Mouse (Mus musculus): Measurements from ENCODE around the gene C2.
"Not testable (repeated sequence)": the region's sequence is repeated elsewhere in the genome, so short reads cannot be mapped to it uniquely, and the experiment has no call there.

Gene C2

DNA sequence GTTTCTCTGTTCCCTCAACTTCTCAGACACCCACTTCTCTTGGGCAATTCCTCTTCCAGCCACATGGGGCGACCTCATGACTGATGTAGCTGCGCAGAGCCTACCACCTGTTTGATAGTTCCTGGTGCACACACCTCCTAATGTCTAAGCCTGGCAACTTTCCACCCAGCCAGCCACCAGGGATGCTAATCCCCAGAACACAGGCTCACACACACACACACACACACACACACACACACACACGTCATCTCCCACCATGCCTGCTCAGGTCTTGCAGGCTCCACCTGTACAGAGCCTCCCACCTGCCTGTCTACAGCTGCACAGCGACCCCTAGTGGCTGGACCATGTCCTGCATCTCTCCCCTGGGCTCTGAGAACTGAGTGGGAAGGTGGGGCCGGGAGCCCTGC is 13.9 kb upstream of the C2 start:
- DNase-seq (ENCODE audit: low read depth, low spot score), result peak; percentile 90

DNA sequence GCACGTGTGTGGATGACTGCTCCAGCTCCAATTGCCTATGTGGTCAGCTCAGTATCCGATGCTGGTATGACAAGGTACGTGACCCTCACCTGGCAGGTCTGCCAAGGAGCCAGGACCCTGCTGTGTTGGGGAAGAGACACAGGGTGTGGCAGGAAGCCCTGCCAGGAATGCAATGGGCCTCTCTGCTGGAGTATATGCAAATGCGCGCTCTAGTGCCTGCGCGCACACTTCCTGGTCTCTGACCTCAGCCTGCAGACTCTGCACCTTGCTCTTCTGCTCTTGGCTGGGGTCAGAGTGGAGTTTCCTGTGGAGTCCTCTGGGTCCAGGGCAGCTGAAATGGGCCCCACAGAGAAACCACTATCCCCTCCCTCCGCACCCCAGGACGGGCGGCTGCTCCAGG is 12.9 kb upstream of the C2 start:
- DNase-seq (ENCODE audit: low read depth, low spot score), result no peak

DNA sequence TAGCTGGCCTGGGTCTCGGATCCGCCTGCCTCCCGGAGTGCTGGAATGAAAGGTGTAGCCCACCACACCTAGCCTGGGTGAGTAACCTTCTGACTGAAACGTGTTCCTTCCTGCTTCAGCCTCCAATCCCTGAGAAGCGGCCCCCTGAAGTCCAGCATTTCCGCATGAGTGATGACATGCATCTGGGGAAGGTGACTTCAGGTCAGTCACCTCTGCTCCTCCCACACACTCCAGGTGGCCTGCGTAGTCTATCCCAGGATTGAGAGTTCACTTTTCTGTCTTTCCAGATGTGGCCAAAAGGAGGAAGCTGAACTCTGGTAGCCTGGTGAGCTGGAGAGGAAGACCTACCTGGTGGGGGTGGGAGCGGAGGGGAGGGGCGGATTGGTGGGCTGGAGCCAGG is 4.8 kb upstream of the C2 start:
- no peak for DNase-seq (ENCODE audit: low read depth, low spot score)

DNA sequence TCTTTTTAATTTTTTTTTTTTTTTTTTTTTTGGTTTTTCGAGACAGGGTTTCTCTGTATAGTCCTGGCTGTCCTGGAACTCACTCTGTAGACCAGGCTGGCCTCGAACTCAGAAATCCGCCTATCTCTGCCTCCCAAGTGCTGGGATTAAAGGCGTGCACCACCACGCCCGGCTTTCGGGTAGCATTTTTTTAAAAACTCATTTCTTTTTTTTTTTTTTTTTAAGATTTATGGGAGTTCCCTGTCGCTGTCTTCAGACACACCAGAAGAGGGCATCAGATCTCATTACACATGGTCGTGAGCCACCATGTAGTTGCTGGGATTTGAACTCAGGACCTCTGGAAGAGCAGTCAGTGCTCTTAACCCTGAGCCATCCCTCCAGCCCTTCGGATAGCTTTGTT is 3.9 kb upstream of the C2 start:
- DNase-seq (ENCODE audit: low read depth, low spot score), result not testable (repeated sequence)

DNA sequence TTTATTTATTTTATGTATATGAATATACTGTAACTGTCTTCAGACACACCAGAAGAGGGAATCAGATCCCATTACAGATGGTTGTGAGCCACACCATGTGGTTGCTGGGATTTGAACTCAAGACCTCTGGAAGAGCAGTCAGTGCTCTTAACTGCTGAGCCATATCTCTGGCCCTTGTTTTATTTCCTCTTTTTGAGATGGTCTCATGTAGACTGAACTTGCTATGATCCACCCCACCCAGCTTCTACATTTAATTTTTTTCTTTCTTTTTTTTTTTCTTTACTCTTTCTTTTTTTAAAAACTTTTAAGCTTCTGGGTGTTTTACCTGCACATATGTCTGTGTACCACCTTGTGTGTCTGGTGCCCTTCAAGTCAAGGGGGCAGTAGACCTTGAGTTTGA is 2.8 kb upstream of the C2 start:
- DNase-seq (ENCODE audit: low read depth, low spot score), result not testable (repeated sequence)

DNA sequence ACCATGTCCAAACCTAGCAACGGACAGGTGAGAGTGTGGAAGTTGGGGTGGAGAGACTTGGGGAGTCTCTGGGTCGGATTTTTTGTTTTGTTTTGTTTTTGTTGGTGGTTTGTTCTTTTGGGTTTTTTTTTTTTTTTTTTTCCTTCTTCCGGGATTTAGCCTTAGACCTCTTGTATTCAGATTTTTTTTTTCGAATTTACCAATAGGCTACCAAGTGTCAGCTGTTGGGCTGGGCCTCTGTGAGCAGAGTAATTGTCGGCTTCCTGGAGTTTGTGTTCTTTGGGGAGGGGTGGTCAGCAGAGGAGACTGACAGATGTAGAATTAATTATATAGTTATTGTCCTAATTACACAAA is 1.8 kb upstream of the C2 start:
- peak; percentile 73 for DNase-seq (ENCODE audit: low read depth, low spot score)

DNA sequence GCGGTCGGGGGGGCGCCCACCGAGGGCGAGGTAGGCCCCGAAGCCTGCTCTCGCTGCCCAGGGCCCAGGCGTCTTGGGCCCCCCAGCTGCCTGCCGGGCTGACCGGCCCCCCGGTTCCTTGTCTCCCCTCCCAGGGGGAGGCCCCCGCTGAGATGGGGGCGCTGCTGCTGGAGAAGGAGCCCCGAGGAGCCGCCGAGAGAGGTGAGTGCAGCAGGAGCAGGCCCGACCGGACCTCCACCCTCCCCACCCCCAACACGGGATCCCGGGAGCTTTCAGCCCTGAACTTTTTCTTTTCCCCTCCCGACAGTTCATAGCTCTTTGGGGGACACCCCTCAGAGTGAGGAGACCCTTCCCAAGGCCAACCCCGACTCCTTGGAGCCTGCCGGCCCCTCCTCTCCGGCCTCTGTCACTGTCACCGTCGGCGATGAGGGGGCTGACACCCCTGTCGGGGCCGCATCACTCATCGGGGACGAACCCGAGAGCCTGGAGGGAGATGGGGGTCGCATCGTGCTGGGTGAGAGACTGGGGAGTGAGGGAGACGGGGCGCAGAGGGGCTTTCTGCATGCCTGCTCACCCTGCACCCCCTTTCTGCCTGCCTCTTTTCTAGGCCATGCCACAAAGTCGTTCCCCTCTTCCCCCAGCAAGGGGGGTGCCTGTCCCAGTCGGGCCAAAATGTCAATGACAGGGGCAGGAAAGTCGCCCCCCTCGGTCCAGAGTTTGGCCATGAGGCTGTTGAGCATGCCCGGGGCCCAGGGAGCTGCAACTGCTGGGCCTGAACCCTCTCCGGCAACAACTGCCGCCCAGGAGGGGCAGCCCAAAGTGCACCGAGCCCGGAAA is 1.2 kb upstream of the C2 start:
- DNase-seq (ENCODE audit: low read depth, low spot score), result peak; percentile 55

DNA sequence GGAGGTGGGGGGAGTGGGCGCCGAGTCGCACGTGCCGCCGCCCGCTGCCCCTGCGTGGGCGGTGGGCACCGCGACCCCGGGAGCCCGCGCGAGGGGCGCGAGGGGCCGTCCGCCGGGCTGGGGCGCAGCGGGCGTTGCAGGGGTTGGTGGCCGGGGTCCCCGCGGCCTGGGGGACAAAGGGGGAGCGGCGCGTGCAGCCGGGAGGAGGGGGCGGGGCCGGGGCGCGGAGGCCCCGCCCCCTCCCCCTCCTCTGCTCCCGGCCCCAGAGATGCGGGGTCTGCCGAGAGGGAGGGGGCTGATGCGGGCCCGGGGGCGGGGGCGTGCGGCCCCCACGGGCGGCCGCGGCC is 614 bp upstream of the C2 start:
- no peak for DNase-seq (ENCODE audit: low read depth, low spot score)

DNA sequence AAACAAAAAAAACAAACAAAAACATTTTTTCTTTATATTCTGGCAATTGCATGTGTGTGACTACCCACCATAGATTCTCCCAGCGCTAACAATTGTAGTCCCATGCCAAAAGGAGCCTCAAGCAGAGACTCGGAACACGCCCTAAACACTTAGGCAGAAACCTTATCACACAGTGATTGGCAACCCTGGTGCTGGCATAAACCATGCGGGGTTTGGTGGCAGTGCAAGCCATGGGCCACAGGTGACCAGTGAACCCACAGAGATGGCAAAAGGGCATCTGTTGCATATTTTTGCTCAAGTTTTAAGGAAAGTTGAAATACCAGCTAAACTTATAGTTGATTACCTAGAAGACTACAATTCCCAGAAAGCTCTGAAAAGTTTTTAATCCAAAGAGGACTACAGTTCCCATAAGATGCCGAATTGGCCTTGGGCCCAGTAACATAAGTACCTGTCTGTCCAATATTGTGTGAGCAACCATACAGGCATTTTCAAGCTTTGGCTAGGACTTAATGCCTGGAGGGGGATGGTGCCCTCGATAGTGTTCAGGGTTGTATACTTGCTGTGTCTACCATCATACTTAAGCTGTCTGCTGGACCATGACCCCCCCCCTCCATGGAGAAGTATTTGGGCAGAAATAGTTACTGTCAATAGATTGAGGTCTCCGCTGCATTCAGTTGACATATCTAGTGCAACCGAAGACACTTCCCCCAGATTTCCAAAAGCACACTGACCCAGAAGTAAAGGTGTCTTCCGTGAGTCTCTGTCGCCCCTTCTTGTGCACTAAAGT is 499 bp downstream of the C2 start:
- DNase-seq (ENCODE audit: low read depth, low spot score), result no peak

DNA sequence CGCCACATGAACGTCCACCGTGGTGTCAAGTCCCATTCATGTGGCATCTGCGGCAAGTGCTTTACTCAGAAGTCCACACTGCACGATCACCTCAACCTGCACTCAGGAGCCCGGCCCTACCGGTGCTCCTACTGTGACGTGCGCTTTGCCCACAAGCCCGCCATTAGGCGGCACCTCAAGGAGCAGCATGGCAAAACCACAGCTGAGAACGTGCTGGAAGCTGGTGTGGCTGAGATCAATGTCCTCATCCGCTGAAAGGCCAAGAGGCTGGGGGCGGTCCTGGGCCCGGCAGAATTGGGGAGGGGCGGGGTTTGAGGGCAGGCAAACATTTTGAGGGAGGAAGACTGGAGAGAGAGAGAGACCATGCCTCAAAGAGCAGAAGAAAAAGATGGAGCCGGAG is 1.7 kb downstream of the C2 start:
- DNase-seq (ENCODE audit: low read depth, low spot score), result peak; percentile 87

DNA sequence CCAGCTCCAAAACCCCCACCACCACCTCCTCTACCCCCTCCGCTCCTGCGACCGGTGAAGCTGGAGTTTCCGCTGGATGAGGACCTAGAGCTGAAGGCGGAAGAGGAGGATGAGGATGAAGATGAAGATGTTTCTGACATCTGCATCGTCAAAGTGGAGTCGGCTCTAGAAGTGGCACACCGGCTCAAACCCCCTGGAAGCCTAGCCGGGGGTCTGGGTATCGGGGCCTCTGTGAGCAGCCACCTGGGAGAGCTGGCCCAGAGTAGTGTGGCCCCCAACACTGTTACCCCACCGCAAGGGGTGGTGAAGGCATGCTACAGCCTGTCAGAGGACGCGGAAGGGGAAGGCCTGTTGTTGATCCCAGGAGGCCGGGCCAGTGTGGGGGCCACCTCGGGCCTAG is 2.3 kb downstream of the C2 start:
- DNase-seq (ENCODE audit: low read depth, low spot score), result no peak

DNA sequence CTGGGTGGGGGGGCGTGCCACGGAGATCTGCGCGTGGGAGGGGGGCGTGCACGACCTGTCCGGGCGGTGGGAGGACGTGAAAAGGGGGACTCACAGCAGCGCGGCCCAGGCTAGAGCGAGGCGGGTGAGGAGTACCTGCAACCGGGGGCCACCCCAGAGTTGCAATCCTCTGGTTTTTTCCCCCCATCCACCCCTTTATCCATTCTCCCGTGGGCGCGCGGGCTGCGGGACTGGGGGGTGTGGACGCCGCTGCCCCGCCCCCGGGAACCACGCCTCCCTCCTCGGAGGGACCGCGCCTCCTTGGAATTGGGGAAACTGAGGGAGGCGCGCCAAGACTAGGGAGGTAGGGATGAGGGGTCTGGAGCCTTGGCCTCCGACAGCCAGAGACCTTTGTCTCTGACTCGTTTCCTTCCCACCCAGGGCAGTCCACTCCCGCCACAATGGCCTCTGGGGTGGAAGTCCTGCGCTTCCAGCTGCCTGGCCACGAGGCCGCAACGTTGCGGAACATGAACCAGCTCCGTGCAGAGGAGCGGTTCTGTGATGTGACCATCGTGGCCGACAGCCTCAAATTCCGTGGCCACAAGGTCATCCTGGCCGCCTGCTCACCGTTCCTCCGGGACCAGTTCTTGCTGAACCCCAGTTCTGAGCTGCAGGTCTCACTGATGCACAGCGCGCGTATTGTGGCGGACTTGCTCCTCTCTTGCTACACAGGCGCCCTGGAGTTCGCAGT is 3.1 kb downstream of the C2 start:
- no peak for DNase-seq (ENCODE audit: low read depth, low spot score)

DNA sequence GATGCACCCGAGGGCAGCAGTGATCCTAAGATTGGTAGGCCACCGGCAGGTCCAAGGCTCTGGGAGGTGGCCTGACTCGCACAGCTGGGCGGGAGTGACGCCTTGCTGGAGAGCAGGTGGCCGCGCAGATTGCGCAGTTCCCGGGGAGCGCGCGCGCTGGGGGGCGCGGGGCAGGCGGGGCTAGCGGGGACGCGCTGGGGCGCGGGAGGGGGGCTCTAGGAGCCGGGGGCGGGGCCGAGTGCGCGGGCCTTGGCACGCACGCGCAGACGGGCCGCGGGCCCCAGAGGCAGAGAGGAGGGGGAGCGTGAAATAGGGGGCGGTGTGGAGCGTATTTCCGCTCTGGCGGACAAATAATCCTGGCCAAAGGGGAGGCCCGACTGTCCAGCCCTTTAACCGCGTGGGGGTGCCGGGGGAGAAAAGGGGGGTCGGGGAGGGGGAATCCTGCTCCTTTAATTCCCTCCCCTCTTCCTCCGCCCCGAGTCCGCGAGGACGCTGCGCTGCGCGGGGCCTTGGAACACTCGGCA is 3.9 kb downstream of the C2 start:
- DNase-seq (ENCODE audit: low read depth, low spot score), result peak; percentile 91

DNA sequence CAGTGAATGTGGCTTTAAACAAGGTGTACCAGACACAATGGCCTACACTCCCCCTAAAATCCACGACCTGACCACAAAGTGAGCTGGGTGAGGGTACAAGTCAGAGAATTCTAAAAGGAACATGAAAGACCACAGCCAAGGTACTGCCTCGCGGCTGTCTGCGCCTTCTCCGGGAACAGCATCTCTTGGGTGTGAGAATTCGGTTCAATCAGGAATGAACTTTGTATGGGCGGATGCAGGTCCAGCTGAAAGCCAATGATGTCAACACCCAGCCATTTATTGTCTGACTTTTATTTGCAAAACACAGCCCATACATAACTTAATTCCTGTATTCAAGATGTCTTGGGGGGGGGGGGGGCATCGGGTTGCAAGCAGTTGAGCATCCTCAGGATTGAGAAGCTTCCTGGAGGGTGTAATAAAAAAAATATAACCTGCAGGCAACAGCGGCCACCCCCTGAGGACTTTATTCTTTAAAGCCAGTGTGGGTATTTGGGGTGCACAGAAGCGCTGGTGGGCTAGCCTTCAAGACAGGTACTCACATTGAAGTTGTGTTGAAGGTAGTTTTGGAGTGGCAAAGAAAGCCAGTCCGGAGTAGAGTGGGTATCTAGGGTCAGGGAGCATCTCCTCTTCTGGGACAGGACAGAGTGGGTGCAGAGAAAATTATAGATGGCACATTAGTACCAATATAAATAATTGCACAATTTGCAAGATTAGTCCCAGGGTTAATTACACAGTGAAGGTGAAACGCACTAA is 4.8 kb downstream of the C2 start:
- no peak for DNase-seq (ENCODE audit: low read depth, low spot score)

DNA sequence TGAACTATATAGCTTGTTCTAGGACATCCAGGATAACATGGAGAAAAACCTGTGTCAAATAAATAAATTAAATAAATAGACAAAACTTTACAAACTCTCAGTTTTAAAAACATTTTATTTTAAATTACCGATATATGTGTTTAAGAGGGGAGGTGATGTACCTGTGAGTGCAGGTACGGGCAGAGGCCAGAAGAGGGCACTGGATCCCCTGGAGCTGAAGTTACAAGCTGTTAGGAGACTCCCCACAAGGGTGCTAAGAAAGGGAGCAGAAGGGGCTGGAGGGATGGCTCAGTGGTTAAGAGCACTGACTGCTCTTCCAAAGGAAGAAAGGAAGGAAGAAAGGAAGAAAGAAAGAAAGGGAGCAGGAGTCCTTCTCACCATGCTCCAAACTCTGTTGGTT is 6.7 kb downstream of the C2 start:
- no peak for DNase-seq (ENCODE audit: low read depth, low spot score)

DNA sequence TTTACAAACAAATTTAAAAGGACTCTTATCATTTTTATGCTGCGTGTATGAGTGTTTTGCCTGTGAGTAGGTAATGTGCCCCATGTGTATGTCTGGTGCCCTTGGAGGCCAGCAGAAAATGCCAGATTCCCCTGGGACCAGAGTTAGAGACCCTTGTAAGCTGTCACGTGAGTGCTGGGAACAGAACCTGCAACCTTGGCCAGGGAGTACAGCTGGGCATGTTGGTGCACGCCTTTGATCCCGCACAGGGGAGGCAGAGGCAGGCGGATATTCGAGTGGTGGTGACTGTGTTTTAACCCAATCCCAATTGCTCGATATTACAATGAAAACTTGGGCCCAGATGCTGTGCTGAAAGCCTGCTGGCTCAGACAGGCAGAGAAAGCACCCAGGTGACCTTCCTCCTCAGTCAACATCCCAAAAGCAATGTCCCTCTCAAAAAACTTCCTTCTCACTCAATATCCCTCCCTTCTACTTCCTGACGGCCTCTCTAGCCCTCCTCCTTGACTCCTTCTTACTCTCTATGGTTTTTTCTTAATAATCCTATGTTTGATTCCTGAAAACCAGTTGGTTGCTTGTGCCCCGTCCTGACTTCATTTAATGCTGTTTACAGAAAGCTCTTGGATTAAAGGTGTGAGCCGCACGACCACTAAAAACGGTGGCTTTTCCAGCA is 7.9 kb downstream of the C2 start:
- DNase-seq (ENCODE audit: low read depth, low spot score), result no peak

DNA sequence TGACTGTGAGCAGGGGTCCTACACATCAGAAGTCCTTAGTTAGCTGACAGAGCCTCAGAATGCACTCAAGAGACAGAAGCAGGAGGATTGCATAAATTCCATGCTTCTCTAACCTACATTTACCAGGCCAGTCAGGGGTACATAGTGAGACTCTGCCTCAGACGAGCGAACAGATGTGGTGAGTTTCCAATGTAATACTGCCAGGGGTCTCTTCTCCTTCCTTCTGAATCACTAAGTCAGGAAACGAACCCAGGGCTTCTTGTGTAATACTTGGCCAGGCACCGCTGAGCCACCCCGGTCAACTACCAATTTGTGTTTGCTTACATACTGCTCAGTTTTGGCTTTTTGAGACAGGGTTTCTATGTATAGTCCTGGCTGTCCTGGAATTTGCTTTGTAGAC is 10.1 kb downstream of the C2 start:
- DNase-seq (ENCODE audit: low read depth, low spot score), result no peak

DNA sequence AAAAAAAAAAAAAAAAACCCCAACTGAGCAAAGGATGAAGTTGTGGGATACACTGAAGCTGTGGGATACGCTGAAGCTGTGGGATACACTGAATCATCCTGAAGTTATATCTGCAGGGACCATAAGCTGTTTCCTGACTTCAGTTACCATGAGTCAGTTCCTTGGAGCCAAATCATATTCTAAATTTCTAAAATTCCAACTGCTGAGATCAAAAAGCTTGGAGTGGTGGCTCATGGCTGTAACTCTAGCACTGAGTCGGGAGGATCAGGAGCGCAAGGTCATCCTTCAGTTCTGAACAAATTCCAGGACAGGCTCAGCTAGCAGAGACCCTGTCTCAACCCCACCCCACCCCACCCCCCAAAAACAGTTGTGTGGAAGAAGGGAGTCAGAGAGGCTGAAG is 12.4 kb downstream of the C2 start:
- no peak for DNase-seq (ENCODE audit: low read depth, low spot score)

DNA sequence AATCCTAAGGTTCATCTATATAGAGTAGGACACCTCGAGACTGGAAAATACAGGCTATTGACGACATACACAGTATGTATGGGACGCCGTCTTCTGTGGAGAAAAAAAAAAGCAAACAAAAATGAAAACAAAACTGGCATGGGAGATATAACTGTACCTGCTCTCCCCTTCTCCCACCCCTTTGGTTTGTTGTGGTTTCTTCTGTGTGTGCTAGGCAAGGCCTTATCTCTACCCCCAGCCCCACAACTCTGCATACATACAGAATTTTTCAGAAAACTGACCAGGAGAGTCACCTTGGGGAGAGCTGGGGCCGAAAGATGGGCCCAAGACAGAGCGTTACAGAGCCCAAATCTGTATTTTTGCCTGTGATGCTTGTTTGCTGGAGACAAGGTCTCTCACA is 13.4 kb downstream of the C2 start:
- no peak for DNase-seq (ENCODE audit: low read depth, low spot score)

DNA sequence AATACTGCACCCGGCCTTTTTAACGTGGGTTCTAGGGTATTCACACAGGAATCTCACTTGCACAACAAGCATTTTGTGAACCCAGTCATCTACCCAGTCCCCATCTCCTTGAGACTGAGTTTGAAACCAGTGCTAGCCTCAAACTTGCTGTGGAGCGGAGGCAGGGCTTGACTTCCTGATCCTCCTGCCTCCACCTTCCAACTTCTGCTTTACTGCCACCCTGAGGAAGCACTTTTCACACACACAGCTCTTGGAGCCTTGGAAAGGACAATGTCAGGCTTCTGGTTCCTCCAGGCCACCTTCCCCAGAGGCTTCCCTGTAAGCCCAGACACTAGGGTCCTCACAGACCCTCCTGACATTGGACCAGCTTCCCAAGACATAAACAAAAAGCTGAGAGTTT is 14.7 kb downstream of the C2 start:
- DNase-seq (ENCODE audit: low read depth, low spot score), result no peak

DNA sequence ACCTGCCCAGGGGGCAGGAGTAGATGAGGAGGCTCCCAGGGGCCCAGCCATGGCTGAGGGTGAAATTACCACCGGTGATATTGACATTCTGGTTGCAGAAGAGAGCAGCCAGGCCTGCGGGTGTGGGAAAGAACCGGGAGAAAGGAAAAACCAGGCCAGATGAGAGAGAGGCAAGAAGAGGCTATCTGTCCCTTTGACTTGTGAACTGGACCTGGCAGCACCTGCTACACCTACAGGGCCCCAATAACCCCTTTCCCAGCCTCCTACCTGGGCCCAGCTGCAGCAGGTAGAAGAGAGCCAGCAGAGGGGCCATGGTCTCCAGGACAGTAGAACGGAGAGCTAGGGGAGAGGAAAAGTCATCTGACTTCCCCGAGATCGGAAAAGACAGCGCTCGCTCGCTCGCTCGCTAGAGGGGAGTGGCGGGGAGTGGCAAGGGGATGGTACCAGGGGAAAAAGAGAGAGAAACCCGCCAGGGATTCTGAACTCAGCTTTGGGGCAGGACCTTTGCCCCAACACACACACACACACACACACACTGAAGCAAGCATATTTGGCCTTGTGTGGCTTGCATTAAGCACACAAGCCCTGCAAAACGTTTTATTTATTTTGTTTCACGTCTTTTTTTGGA is 16.3 kb downstream of the C2 start, which contains the start of gene Gm20547:
Gene Gm20547, minus strand, starts transcription at position 360 of the 628 bp plus-strand sequence.
- DNase-seq (ENCODE audit: low read depth, low spot score), result no peak

All from CD4-positive helper T cell, adult 2 months (primary cell).